Mouse (Mus musculus) olfactory bulb, adult 2 months (tissue): Measurements from ENCODE around the gene Dnah12.
"Not testable (repeated sequence)": the region's sequence is repeated elsewhere in the genome, so short reads cannot be mapped to it uniquely, and the experiment has no call there.

ENCODE experiments used
- CTCF ChIP-seq: fragments of 200-500 bp; IDR thresholded peaks from 2 replicates; pipeline ENCODE4 v1.5.1; 2012; ENCODE audit warnings: low read depth, mild to moderate bottlenecking, low read length, moderate library complexity; ENCODE audit not compliant: insufficient read depth
- POLR2A ChIP-seq: fragments of 200-500 bp; IDR thresholded peaks from 2 replicates; pipeline ENCODE4 v1.6.1; 2012; ENCODE audit warnings: mild to moderate bottlenecking, low read depth, low read length, moderate library complexity; ENCODE audit not compliant: insufficient read depth

- not testable (repeated sequence) for TF ChIP-seq CTCF, POLR2A
Observed at GRCm38 (mm10) chr14:26705246-26705645, 12.2 kb downstream of the Dnah12 start.
